Mouse (Mus musculus) liver, embryonic 11.5 days (tissue): Measurements from ENCODE around the gene Ganab. TPM values are rescaled to one million over a fixed set of nuclear protein-coding genes. Genes with fewer than 3 reads are reported as not detected.
A peak's percentile ranks its signal among the peaks of the same experiment; 100 is the strongest.
"Not testable (repeated sequence)": the region's sequence is repeated elsewhere in the genome, so short reads cannot be mapped to it uniquely, and the experiment has no call there.

Experiments
- ATAC-seq: fragments of 200-750 bp; cut with Nextera tagmentation; replicated peaks from 2 replicates; pipeline ENCODE4 v1.8.0; 2017; ENCODE audit warnings: moderate number of reproducible peaks, mild to moderate bottlenecking, moderate TSS enrichment, moderate library complexity; ENCODE audit not compliant: low FRiP score
- DNase-seq: peaks from one replicate; pipeline ENCODE4 v3.0.0-alpha.2; 2017; ENCODE audit warnings: low spot score
- H3K27ac ChIP-seq: fragments of 300-500 bp; sonication (generic); 2 replicates; pipeline ENCODE4 v1.5.1; 2014; ENCODE audit warnings: mild to moderate bottlenecking, low read depth, low read length, control low read depth
- H3K27me3 ChIP-seq: fragments of 300-500 bp; sonication (generic); replicated peaks from 2 replicates; pipeline ENCODE4 v1.6.1; 2014; ENCODE audit warnings: low read length, mixed read lengths; ENCODE audit not compliant: control insufficient read depth, insufficient read depth
- H3K36me3 ChIP-seq: fragments of 300-500 bp; sonication (generic); 2 replicates; pipeline ENCODE4 v1.6.1; 2014; ENCODE audit warnings: mild to moderate bottlenecking, low read length, moderate library complexity, mixed read lengths; ENCODE audit not compliant: control insufficient read depth, insufficient read depth
- H3K4me1 ChIP-seq: fragments of 300-500 bp; sonication (generic); replicated peaks from 2 replicates; pipeline ENCODE4 v1.6.1; 2014; ENCODE audit warnings: low read length, mixed read lengths; ENCODE audit not compliant: control insufficient read depth, insufficient read depth
- H3K4me2 ChIP-seq: fragments of 300-500 bp; sonication (generic); 2 replicates; pipeline ENCODE4 v1.6.1; 2014; ENCODE audit warnings: mild to moderate bottlenecking, control low read depth, moderate library complexity
- H3K4me3 ChIP-seq: fragments of 300-500 bp; sonication (generic); 2 replicates; pipeline ENCODE4 v1.5.1; 2014; ENCODE audit warnings: low read depth, low read length, control low read depth
- H3K9ac ChIP-seq: fragments of 300-500 bp; sonication (generic); 2 replicates; pipeline ENCODE4 v1.6.1; 2014; ENCODE audit warnings: low read depth, low read length, control low read depth
- H3K9me3 ChIP-seq: fragments of 300-500 bp; sonication (generic); 2 replicates; pipeline ENCODE4 v1.6.1; 2016; ENCODE audit warnings: low read length, inconsistent platforms, mixed read lengths; ENCODE audit not compliant: control insufficient read depth
- WGBS: fragments of 180-500 bp; shearing (Covaris S2); extraction: QIAGEN DNeasy Blood & Tissue Kit; methylation state at CpG from one replicate; pipeline ENCODE4 v1.1.7; 2014; 5-methylcytosine and 5-hydroxymethylcytosine counted together
- polyA plus RNA-seq: library from polyadenylated mRNA; unstranded; fragments of >200 nt; fragmentation: Nextera tagmentation; extraction: Ambion mirVana; gene quantifications from 2 replicates; pipeline ENCODE4 v1.2.1, GENCODE M21; 2014

Gene Ganab
- polyA plus RNA-seq, 1 experiment from 2014 or later: 91.8 TPM

DNA sequence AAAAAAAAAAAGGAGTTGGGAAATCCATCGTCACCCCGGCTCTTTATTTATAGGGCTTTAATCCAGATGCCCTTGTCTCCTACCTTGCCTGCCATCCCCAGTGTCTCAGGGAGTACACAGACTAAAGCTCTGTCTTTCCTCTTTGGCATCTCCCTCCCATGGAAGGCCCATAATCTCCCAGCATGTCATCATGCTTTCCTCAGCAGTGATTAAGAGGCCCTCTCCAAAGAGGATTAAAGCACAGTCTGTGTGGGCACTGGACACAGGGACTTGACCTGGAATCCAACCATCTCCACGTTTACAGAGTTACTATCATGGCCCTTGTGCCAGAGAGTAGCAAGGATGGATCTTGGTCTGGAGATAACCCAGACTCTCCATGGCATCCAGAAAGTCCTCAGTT, 14.3 kb upstream of the Ganab start, which contains the start of the genes Lbhd1 and Gm49403:
TSS of gene Lbhd1 (plus strand) at position 117 of the 400 bp plus-strand sequence.
TSS of gene Gm49403 (plus strand) at position 315 of the 400 bp plus-strand sequence.
- H3K36me3 ChIP-seq: no peaks in the 10 kb centered on the region
- no peak within 1 kb of the TSS for H3K4me3 ChIP-seq
- no peak within 1 kb of the TSS for H3K27ac ChIP-seq
- 69% methylated on average over 3 of the region's 3 CpGs for WGBS
- peaks cover 12% of the 10 kb centered on the region for H3K4me1 ChIP-seq
- H3K27me3 ChIP-seq: no peaks in the 10 kb centered on the region
- DNase-seq (no peak), ATAC-seq (no peak)
- no peak within 1 kb of the TSS for H3K9ac ChIP-seq
- no peaks in the 10 kb centered on the region for H3K9me3 ChIP-seq
- no peak within 1 kb of the TSS for H3K4me2 ChIP-seq

DNA sequence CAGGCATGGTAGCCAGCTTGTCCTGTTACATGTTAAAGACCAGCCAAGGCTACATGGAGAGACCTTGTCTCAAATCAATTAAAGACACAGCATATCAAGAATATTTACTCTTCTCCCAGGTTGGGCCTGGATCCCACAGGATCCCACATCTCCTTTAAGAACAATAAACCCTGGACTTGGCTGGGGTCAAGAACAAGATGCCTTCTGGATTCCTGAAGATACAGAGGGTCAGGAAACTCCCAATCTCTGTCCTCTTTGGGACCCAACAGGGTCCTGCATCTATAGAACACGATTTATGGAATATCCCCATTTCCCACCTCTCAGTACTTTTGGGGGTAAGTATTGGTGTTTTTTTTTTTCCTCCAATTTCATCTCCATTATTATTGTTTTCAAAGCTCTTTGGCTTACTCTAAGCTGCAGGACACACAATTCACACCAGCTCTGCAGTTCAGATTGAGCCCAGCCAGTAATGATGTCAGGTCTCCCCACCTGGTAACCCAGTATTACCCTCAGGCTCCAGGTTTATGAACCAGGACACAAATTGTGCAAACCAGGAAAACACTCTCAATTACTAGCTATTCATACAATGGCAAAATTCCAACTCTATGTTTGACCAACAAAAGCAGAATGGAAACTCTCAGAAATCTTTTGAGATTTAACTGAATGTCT, 10.8 kb upstream of the Ganab start:
- no peaks in the 10 kb centered on the region for H3K27me3 ChIP-seq
- DNase-seq (no peak), ATAC-seq (no peak)
- WGBS: 44% methylated on average over 1 of the region's 1 CpGs
- H3K4me3 ChIP-seq: peak overlapping the region; percentile 73
- peak overlapping the region; percentile 93 for H3K9ac ChIP-seq
- peaks cover 4% of the 10 kb centered on the region; the same call in 1 of the 2 replicates for H3K36me3 ChIP-seq
- peak overlapping the region; percentile 92 for H3K27ac ChIP-seq
- H3K4me1 ChIP-seq: peaks cover 6% of the 10 kb centered on the region; the same call in 1 of the 2 replicates
- peak overlapping the region; percentile 88 for H3K4me2 ChIP-seq
- H3K9me3 ChIP-seq: no peaks in the 10 kb centered on the region

DNA sequence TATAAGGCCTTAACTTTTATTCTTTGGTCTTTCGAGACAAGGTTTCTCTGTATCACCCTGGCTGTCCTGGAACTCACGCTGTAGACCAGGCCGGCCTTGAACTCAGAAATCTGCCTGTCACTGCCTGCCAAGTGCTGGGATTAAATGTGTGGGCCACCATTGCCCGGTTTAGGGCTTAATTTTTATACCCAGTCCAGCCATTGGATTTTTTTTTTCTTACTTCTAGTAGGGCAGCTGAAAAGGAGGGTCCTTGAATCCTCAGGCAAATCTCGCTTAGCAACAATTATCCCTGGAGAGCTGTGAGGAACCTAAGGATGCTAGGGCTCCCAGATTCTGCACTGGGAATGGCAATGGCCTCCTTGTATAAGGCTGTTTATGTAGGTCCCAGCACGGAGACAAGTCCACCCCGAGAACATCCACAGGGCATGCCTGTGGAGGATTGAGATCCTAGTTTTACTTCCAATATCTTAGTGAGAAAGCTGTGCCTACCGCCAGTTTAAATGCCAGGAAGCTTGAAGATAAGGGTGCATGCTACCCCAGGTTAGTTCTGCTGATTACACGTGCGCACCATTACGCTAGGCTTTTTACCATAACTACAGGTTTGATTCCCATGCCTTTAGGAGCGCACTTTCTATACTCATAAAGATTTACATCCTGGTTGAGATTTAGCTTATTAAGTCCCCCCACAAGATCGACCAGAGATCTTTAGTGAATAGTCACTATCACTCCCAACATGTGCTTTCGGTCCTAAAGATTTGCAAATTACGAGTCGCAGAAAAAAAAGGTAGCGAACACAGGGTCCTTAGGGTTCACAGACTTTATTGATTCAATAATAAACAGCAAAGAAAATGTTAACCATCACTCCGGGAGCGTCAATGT, 10.0 kb upstream of the Ganab start:
- 13% methylated on average over 19 of the region's 19 CpGs for WGBS
- Histone ChIP-seq H3K4me1 (peaks cover 6% of the 10 kb centered on the region; the same call in 1 of the 2 replicates), H3K9me3 (no peaks in the 10 kb centered on the region), H3K36me3 (peaks cover 4% of the 10 kb centered on the region; the same call in 1 of the 2 replicates), H3K4me3 (peak overlapping the region; percentile 73), H3K27me3 (no peaks in the 10 kb centered on the region), H3K4me2 (peak overlapping the region; percentile 88), H3K27ac (peak overlapping the region; percentile 92), H3K9ac (peak overlapping the region; percentile 93)
- DNase-seq (no peak), ATAC-seq (no peak)

DNA sequence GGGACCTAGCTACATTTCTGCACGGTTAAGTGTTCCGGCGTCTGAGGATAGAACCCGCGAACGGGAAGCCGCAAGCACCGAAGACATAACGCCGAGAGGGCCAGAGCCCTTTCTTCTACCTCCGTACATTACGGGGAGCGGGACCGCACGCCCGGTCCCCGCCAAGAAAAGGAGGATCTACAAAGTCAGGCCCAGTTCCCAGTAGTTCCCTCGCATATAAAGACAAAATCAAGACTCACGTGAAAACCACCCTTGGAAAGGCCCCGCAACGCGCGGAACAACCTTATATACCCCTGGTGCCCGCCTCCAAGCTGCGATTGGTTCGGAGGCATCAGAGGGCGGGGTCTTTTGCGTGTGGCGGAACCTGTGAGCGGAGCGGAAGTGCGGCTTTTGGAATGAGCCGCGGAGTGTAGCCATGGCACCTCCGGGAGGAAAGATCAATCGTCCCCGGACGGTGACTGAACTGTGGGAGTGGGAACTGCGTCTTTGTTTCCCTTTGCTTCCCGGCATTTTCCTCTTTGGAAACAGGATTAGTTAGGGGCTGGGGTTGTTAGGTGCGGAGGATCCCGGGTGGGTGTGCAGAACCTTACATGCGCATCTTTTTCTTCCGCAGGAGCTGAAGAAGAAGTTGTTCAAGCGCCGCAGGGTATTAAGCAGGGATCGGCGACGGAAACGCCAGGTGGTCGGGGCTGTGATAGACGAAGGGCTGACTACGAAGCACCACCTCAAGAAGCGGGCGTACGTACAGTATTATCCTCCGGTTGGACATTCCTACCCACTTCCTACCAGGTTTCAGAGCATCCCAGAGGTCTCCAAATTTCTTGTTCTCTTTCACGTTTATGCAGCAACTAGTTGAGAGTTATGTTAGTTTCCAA, 9.1 kb upstream of the Ganab start, which contains the start of the genes 1810009A15Rik and Gm49416:
TSS of gene 1810009A15Rik (plus strand) at position 343 of the 875 bp plus-strand sequence.
TSS of gene Gm49416 (plus strand) at position 416 of the 875 bp plus-strand sequence.
- under 1% methylated on average over 58 of the region's 58 CpGs for WGBS
- H3K4me3 ChIP-seq: peak within 1 kb of the TSS; percentile 73
- H3K36me3 ChIP-seq: peaks cover 4% of the 10 kb centered on the region; the same call in 1 of the 2 replicates
- ATAC-seq (peak; percentile 86), DNase-seq (peak; percentile 94)
- H3K9me3 ChIP-seq: no peaks in the 10 kb centered on the region
- peak within 1 kb of the TSS; percentile 88 for H3K4me2 ChIP-seq
- peak within 1 kb of the TSS; percentile 92 for H3K27ac ChIP-seq
- peaks cover 6% of the 10 kb centered on the region; the same call in 1 of the 2 replicates for H3K4me1 ChIP-seq
- peak within 1 kb of the TSS; percentile 93 for H3K9ac ChIP-seq
- H3K27me3 ChIP-seq: no peaks in the 10 kb centered on the region

DNA sequence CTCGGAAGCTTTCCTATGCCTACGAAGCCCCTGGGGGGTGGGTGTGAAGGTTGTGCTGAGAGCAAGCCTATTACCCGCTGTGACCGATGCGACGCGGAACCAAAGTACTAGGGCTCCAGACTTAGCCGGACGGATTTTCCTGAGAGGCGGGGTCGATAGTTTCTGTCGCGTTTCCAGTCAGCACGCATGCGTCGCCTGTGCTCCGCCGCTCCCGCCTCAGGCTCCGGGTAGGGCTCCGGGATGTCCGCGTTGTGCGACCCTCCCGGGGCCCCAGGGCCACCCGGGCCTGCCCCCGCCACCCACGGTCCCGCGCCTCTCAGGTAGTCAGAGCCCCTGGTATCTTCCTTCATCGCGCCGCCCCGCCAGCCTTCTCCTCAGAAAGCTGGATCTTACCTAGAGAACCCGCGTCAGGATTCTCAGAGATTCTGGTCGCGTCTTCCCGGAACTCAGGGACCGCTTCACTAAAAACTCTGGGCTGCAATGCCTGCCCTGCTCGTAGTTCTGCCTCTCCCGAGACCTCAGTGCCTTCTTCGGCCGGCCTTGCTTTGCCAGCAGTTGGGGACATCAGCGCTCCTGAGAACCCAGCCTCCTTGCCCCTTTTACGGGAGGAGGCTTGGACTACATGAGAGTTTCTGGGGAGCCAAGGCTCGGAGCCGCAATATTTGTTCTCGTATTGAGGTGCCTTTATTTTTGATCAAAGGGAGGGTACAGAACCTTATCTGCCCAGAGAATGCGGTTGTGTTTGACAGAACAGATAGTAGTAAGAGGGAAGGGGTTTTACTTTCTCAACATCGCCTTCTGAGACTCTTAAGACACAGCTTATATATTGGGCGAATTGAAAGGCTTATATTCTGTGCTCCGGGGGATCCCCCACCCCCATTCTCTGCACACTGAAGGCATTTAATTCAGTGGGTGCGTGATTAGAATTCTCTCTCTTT, 4.8 kb upstream of the Ganab start, which contains the start of gene Ints5:
TSS of gene Ints5 (plus strand) at position 177 of the 938 bp plus-strand sequence.
- H3K4me2 ChIP-seq: peak within 1 kb of the TSS; percentile 70
- H3K27ac ChIP-seq: peak within 1 kb of the TSS; percentile 92
- DNase-seq: peak; percentile 86
- H3K9me3 ChIP-seq: no peaks in the 10 kb centered on the region
- H3K4me3 ChIP-seq: peak within 1 kb of the TSS; percentile 80
- peak within 1 kb of the TSS; percentile 92 for H3K9ac ChIP-seq
- peaks cover 19% of the 10 kb centered on the region for H3K4me1 ChIP-seq
- no peaks in the 10 kb centered on the region for H3K27me3 ChIP-seq
- 2% methylated on average over 54 of the region's 54 CpGs for WGBS
- peak; percentile 69 for ATAC-seq
- H3K36me3 ChIP-seq: peaks cover 17% of the 10 kb centered on the region; the same call in 1 of the 2 replicates

DNA sequence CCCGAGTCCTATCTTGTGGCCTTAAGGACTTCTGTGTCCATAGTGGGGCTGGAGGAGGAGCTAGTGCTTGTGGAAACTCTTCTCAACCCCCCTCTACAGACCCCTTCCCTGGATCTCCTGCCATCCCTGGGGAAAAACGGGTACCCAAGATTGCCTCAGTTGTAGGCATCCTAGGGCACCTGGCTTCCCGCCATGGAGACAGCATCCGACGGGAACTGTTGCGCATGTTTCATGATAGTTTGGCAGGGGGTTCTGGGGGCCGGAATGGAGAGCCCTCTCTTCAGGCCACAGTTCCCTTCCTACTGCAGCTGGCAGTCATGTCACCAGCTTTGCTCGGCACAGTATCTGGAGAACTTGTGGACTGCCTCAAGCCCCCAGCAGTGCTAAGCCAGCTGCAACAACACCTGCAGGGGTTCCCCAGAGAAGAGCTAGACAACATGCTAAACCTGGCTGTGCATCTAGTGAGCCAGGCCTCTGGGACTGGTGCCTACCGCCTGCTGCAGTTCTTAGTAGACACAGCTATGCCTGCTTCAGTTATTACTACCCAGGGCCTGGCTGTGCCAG, 2.4 kb upstream of the Ganab start:
- H3K4me2 ChIP-seq: no peak overlapping the region
- H3K9ac ChIP-seq: no peak overlapping the region; the same call in 1 of the 2 replicates
- no peaks in the 10 kb centered on the region for H3K9me3 ChIP-seq
- 0 out of 2 replicates have a peak overlapping the region, but pooled peaks have one; percentile 12 for H3K4me3 ChIP-seq
- H3K27me3 ChIP-seq: no peaks in the 10 kb centered on the region
- peaks cover 25% of the 10 kb centered on the region for H3K4me1 ChIP-seq
- ATAC-seq (no peak), DNase-seq (no peak)
- peaks cover 16% of the 10 kb centered on the region; the same call in 1 of the 2 replicates for H3K36me3 ChIP-seq
- 88% methylated on average over 9 of the region's 9 CpGs for WGBS
- H3K27ac ChIP-seq: no peak overlapping the region

DNA sequence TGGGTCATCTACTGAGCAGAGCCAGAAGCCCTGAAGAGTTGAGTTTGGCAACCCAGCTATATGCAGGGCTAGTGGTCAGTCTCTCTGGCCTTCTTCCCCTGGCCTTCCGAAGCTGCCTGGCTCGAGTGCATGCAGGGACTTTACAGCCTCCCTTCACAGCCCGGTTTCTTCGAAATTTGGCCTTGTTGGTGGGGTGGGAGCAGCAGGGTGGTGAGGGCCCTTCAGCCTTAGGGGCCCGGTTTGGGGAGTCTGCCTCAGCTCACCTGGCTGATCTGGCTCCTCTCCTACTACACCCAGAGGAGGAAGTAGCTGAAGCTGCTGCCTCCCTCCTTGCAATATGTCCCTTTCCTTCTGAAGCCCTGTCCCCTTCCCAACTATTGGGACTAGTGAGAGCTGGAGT, 1.6 kb upstream of the Ganab start:
- Histone ChIP-seq H3K36me3 (peaks cover 13% of the 10 kb centered on the region; the same call in 1 of the 2 replicates), H3K9ac (peak overlapping the region; percentile 3; the same call in 1 of the 2 replicates), H3K4me1 (peaks cover 25% of the 10 kb centered on the region), H3K4me2 (peak overlapping the region; percentile 87)
- not testable (repeated sequence) for H3K27ac ChIP-seq, H3K27me3 ChIP-seq, H3K9me3 ChIP-seq, ATAC-seq, H3K4me3 ChIP-seq, DNase-seq
- 89% methylated on average over 5 of the region's 5 CpGs for WGBS
